Mouse (Mus musculus) CH12.LX (cell line): ENCODE data around the gene Lysmd1. TPM values are rescaled to one million over a fixed set of nuclear protein-coding genes. Genes with fewer than 3 reads are reported as not detected.

ENCODE experiments used
- DNase-seq: peaks from one replicate; pipeline ENCODE4 v3.0.0-alpha.2; 2013; ENCODE audit errors: extremely low read depth
- H3K27ac ChIP-seq: 2 replicates; pipeline ENCODE4 v1.5.1; 2012; ENCODE audit warnings: low read depth, mild to moderate bottlenecking, control low read depth, moderate library complexity; ENCODE audit not compliant: insufficient read depth
- H3K27me3 ChIP-seq: replicated peaks from 2 replicates; pipeline ENCODE3; 2012; ENCODE audit warnings: inconsistent platforms
- H3K36me3 ChIP-seq, 2 experiments: replicated peaks in 1 of 2; 2 replicates each; pipeline versions ENCODE3 to v1.6.1; 2012; ENCODE audit warnings: inconsistent platforms in 1 of 2, low read length in 1 of 2, mild to moderate bottlenecking in 1 of 2, mixed read lengths in 1 of 2, moderate library complexity in 1 of 2; ENCODE audit not compliant: control insufficient read depth in 1 of 2, insufficient read depth in 1 of 2
- H3K4me1 ChIP-seq, 2 experiments: 2 replicates each; pipeline ENCODE4 v1.6.1; 2012; ENCODE audit warnings: inconsistent platforms in 1 of 2, moderate library complexity in 1 of 2; ENCODE audit not compliant: insufficient read depth in 2 of 2, control insufficient read depth in 1 of 2
- H3K4me2 ChIP-seq: 2 replicates; pipeline ENCODE4 v1.6.1; 2012; ENCODE audit warnings: low read depth, mild to moderate bottlenecking, control low read depth; ENCODE audit not compliant: poor library complexity, insufficient read depth, severe bottlenecking
- H3K4me3 ChIP-seq, 3 experiments: fragments of 150-350 bp in 1 of 3; sonication (generic) in 1 of 3; replicated peaks in 1 of 3; 2 replicates each; pipeline versions ENCODE3 to v1.5.1; 2011 to 2012; ENCODE audit warnings: low read depth in 2 of 3, low read length in 2 of 3, mild to moderate bottlenecking in 2 of 3, moderate library complexity in 2 of 3, control low read depth in 1 of 3, improper control_type of control experiment in 1 of 3, inconsistent platforms in 1 of 3, mixed read lengths in 1 of 3; ENCODE audit not compliant: poor library complexity in 1 of 3
- H3K79me2 ChIP-seq: replicated peaks from 2 replicates; pipeline ENCODE4 v1.6.1; 2012; ENCODE audit warnings: mild to moderate bottlenecking, moderate library complexity; ENCODE audit not compliant: control insufficient read depth, poor library complexity, insufficient read depth, severe bottlenecking; ENCODE audit errors: extremely low read depth
- H3K9ac ChIP-seq: 2 replicates; pipeline ENCODE4 v1.6.1; 2012; ENCODE audit warnings: low read depth, mild to moderate bottlenecking, control low read depth, moderate library complexity; ENCODE audit not compliant: insufficient read depth
- H3K9me3 ChIP-seq: replicated peaks from 2 replicates; pipeline ENCODE3; 2012; ENCODE audit warnings: low read length, inconsistent platforms, mixed read lengths
- BHLHE40 ChIP-seq: IDR thresholded peaks from 2 replicates; pipeline ENCODE4 v1.6.1; 2011; ENCODE audit warnings: mild to moderate bottlenecking, low read depth, low read length, improper control_type of control experiment
- CHD1 ChIP-seq: IDR thresholded peaks from 2 replicates; pipeline ENCODE4 v1.6.1; 2012; ENCODE audit warnings: low read depth, low read length, improper control_type of control experiment, inconsistent platforms
- CHD2 ChIP-seq: IDR thresholded peaks from 2 replicates; pipeline ENCODE4 v1.6.1; 2011; ENCODE audit warnings: low read length, improper control_type of control experiment
- CTCF ChIP-seq, 2 experiments: IDR thresholded peaks in 1 of 2; conservative IDR thresholded peaks in 1 of 2; 2 replicates each; pipeline ENCODE4 v1.5.1; 2011 to 2012; ENCODE audit warnings: low read depth in 2 of 2, low read length in 2 of 2, improper control_type of control experiment in 1 of 2, inconsistent platforms in 1 of 2, mild to moderate bottlenecking in 1 of 2, moderate library complexity in 1 of 2
- E2F4 ChIP-seq: IDR thresholded peaks from 2 replicates; pipeline ENCODE4 v1.6.1; 2011; ENCODE audit warnings: low read depth, low read length, improper control_type of control experiment; ENCODE audit not compliant: insufficient replicate concordance
- ELF1 ChIP-seq: IDR thresholded peaks from 2 replicates; pipeline ENCODE4 v1.6.1; 2014; ENCODE audit warnings: low read depth, mild to moderate bottlenecking, inconsistent platforms, low read length, improper control_type of control experiment
- EP300 ChIP-seq: IDR thresholded peaks from 2 replicates; pipeline ENCODE4 v1.6.1; 2011; ENCODE audit warnings: low read length, improper control_type of control experiment
- ETS1 ChIP-seq: conservative IDR thresholded peaks from 2 replicates; pipeline ENCODE4 v1.6.1; 2012; ENCODE audit warnings: low read depth, mild to moderate bottlenecking, inconsistent platforms, low read length, improper control_type of control experiment, moderate library complexity
- GABPA ChIP-seq: IDR thresholded peaks from 2 replicates; pipeline ENCODE4 v1.6.1; 2012; ENCODE audit warnings: low read depth, low read length, improper control_type of control experiment, inconsistent platforms; ENCODE audit not compliant: insufficient replicate concordance
- HCFC1 ChIP-seq: IDR thresholded peaks from 2 replicates; pipeline ENCODE4 v1.6.1; 2012; ENCODE audit warnings: low read depth, mild to moderate bottlenecking, inconsistent platforms, low read length, improper control_type of control experiment
- IRF4 ChIP-seq: IDR thresholded peaks from 2 replicates; pipeline ENCODE4 v1.6.1; 2014; ENCODE audit warnings: low read depth, mild to moderate bottlenecking, inconsistent platforms, low read length, improper control_type of control experiment
- JUN ChIP-seq: IDR thresholded peaks from 2 replicates; pipeline ENCODE4 v1.6.1; 2011; ENCODE audit warnings: low read depth, mild to moderate bottlenecking, low read length, improper control_type of control experiment, moderate library complexity; ENCODE audit not compliant: insufficient read depth
- JUND ChIP-seq: conservative IDR thresholded peaks from 2 replicates; pipeline ENCODE4 v1.6.1; 2011; ENCODE audit warnings: low read depth, low read length, improper control_type of control experiment
- KAT2A ChIP-seq: IDR thresholded peaks from 2 replicates; pipeline ENCODE4 v1.6.1; 2012; ENCODE audit warnings: low read length, improper control_type of control experiment, inconsistent platforms; ENCODE audit not compliant: insufficient replicate concordance
- MAFK ChIP-seq: IDR thresholded peaks from 2 replicates; pipeline ENCODE4 v1.6.1; 2011; ENCODE audit warnings: low read length, improper control_type of control experiment; ENCODE audit not compliant: insufficient replicate concordance
- MAX ChIP-seq: IDR thresholded peaks from 2 replicates; pipeline ENCODE4 v1.6.1; 2011; ENCODE audit warnings: low read length, improper control_type of control experiment
- MAZ ChIP-seq: IDR thresholded peaks from 2 replicates; pipeline ENCODE4 v1.6.1; 2012; ENCODE audit warnings: low read depth, mild to moderate bottlenecking, inconsistent platforms, low read length, improper control_type of control experiment, moderate library complexity
- MEF2A ChIP-seq: IDR thresholded peaks from 2 replicates; pipeline ENCODE4 v1.6.1; 2014; ENCODE audit warnings: low read depth, mild to moderate bottlenecking, inconsistent platforms, low read length, improper control_type of control experiment, borderline replicate concordance
- MXI1 ChIP-seq: IDR thresholded peaks from 2 replicates; pipeline ENCODE4 v1.6.1; 2011; ENCODE audit warnings: mild to moderate bottlenecking, low read depth, low read length, improper control_type of control experiment
- MYC ChIP-seq: IDR thresholded peaks from 2 replicates; pipeline ENCODE4 v1.6.1; 2011; ENCODE audit warnings: low read depth, mild to moderate bottlenecking, improper control_type of control experiment, low read length
- NELFE ChIP-seq: IDR thresholded peaks from 2 replicates; pipeline ENCODE4 v1.6.1; 2011; ENCODE audit warnings: low read depth, low read length, improper control_type of control experiment
- NRF1 ChIP-seq: IDR thresholded peaks from 2 replicates; pipeline ENCODE4 v1.6.1; 2014; ENCODE audit warnings: low read depth, mild to moderate bottlenecking, inconsistent platforms, low read length, improper control_type of control experiment, moderate library complexity
- PAX5 ChIP-seq: IDR thresholded peaks from 2 replicates; pipeline ENCODE4 v1.6.1; 2012; ENCODE audit warnings: low read length, inconsistent platforms, mixed read lengths
- POLR2A ChIP-seq: IDR thresholded peaks from 2 replicates; pipeline ENCODE4 v1.6.1; 2011; ENCODE audit warnings: low read depth, mild to moderate bottlenecking, improper control_type of control experiment, low read length
- POLR2AphosphoS2 ChIP-seq: IDR thresholded peaks from 2 replicates; pipeline ENCODE4 v1.6.1; 2011; ENCODE audit warnings: low read depth, low read length, improper control_type of control experiment
- RAD21 ChIP-seq: IDR thresholded peaks from 2 replicates; pipeline ENCODE4 v1.6.1; 2011; ENCODE audit warnings: low read depth, mild to moderate bottlenecking, low read length, improper control_type of control experiment, moderate library complexity
- RCOR1 ChIP-seq: conservative IDR thresholded peaks from 2 replicates; pipeline ENCODE4 v1.6.1; 2012; ENCODE audit warnings: low read depth, mild to moderate bottlenecking, inconsistent platforms, low read length, improper control_type of control experiment
- SIN3A ChIP-seq: IDR thresholded peaks from 2 replicates; pipeline ENCODE4 v1.6.1; 2012; ENCODE audit warnings: low read length, improper control_type of control experiment, inconsistent platforms
- SMC3 ChIP-seq: IDR thresholded peaks from 2 replicates; pipeline ENCODE4 v1.6.1; 2011; ENCODE audit warnings: low read depth, low read length, improper control_type of control experiment
- TBP ChIP-seq: conservative IDR thresholded peaks from 2 replicates; pipeline ENCODE4 v1.6.1; 2011; ENCODE audit warnings: low read depth, low read length, improper control_type of control experiment
- TCF12 ChIP-seq: IDR thresholded peaks from 2 replicates; pipeline ENCODE4 v1.6.1; 2014; ENCODE audit warnings: low read depth, mild to moderate bottlenecking, inconsistent platforms, low read length, improper control_type of control experiment
- UBTF ChIP-seq: IDR thresholded peaks from 2 replicates; pipeline ENCODE4 v1.6.1; 2012; ENCODE audit warnings: low read depth, mild to moderate bottlenecking, inconsistent platforms, low read length, improper control_type of control experiment, moderate library complexity
- USF1 ChIP-seq: IDR thresholded peaks from 2 replicates; pipeline ENCODE4 v1.6.1; 2014; ENCODE audit warnings: low read depth, mild to moderate bottlenecking, inconsistent platforms, low read length, improper control_type of control experiment
- USF2 ChIP-seq: conservative IDR thresholded peaks from 2 replicates; pipeline ENCODE4 v1.6.1; 2011; ENCODE audit warnings: low read depth, low read length, improper control_type of control experiment
- ZC3H11A ChIP-seq: IDR thresholded peaks from 2 replicates; pipeline ENCODE4 v1.6.1; 2012; ENCODE audit warnings: low read depth, mild to moderate bottlenecking, inconsistent platforms, low read length, improper control_type of control experiment
- ZKSCAN1 ChIP-seq: IDR thresholded peaks from 2 replicates; pipeline ENCODE4 v1.6.1; 2012; ENCODE audit warnings: low read depth, inconsistent platforms, low read length, improper control_type of control experiment, borderline replicate concordance
- ZMIZ1 ChIP-seq: IDR thresholded peaks from 2 replicates; pipeline ENCODE4 v1.6.1; 2012; ENCODE audit warnings: low read depth, mild to moderate bottlenecking, inconsistent platforms, low read length, improper control_type of control experiment
- ZNF384 ChIP-seq: IDR thresholded peaks from 2 replicates; pipeline ENCODE4 v1.6.1; 2012; ENCODE audit warnings: low read depth, low read length, improper control_type of control experiment, inconsistent platforms
- dilution Hi-C: fragments of 300-500 bp; cut with MboI; formaldehyde crosslinking; loops from 2 replicates; pipeline ENCODE4 v1.14.3; 2020; ENCODE audit warnings: low sequenced_read_pairs; ENCODE audit not compliant: extremely low pct_unique_long_range_greater_than_20kb, extremely low pct_ligation_motif_present
- in situ Hi-C: fragments of 300-500 bp; cut with MboI; formaldehyde crosslinking; loops from 3 replicates; pipeline ENCODE4 v1.14.3; 2019; ENCODE audit warnings: low sequenced_read_pairs, low pct_ligation_motif_present, low pct_unique_long_range_greater_than_20kb, mixed read lengths
- polyA plus RNA-seq: library from polyadenylated mRNA; unstranded; fragments of >175 nt; gene quantifications from 2 replicates; pipeline ENCODE4 v1.2.1, GENCODE M21; 2012; ENCODE audit warnings: low read depth; ENCODE audit not compliant: insufficient read length
- total RNA-seq, 2 experiments: library from RNA; depleted of rRNA; stranded (reverse); fragments of 300-350 nt in 1 of 2; fragments of >200 nt in 1 of 2; gene quantifications; 2 replicates each; pipeline ENCODE4 v1.2.3; 2012 to 2014

The Lysmd1 gene
- total and polyA plus RNA-seq, 3 experiments, result 8.1 to 13.6 (median 11.6) TPM

DNA sequence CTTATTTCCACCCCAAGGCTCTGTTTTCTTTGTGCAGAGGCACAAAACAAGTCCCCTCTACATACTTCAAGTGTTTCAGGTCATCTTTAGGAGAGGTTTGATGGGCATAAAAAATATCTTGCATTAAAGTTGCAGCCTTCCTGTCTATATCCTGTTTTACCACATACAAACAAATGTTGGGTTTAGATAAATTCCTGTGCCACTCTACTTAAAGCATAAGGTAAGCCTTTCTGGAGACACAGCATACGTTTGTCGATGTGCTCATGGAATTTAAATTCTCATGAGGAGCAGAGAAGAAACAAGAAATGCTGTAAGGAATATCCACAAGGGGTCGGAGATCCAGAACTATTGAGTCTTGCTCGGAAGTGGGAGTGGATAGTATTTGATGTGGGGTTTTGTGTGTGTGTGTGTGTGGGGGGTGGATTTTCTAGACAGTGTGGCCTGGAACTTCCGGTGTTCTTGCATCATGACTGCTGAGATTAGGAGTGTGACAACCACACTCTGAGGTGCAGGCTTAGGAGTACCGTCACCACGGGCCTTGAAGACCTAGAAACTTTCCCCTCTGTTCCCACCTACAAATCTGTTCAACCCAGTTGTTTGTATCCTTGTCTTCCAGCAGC, 1.7 kb downstream of the Lysmd1 start:
- dilution Hi-C loops, result no loop called here
- H3K9ac ChIP-seq, result peak overlapping the region; percentile 81
- DNase-seq, result peak; percentile 77
- H3K9me3 ChIP-seq, result peaks cover 3% of the 10 kb centered on the region
- peaks cover 22 to 37% of the 10 kb centered on the region in 2 experiments for H3K36me3 ChIP-seq
- peaks cover 18 to 37% of the 10 kb centered on the region in 2 experiments for H3K4me1 ChIP-seq
- H3K27me3 ChIP-seq, result no peaks in the 10 kb centered on the region
- H3K79me2 ChIP-seq, result peaks cover 16% of the 10 kb centered on the region
- H3K4me2 ChIP-seq, result peak overlapping the region; percentile 97
- TF ChIP-seq KAT2A (0 out of 2 replicates have a peak, but pooled peaks have one; percentile 52), JUN (no peak), MAZ (peak; percentile 72; the same call in 1 of the 2 replicates), MAX (peak; percentile 83), RCOR1 (no peak), TCF12 (peak; percentile 65), ZC3H11A (no peak), MYC (peak; percentile 93), RAD21 (no peak), IRF4 (peak; percentile 63), MAFK (no peak), BHLHE40 (peak; percentile 58; the same call in 1 of the 2 replicates), MXI1 (no peak; the same call in 1 of the 2 replicates), HCFC1 (peak; percentile 64; the same call in 1 of the 2 replicates), ZKSCAN1 (no peak), UBTF (no peak), PAX5 (no peak), ETS1 (peak; percentile 50), USF1 (no peak), NELFE (peak; percentile 62), USF2 (no peak), POLR2A (peak; percentile 56), GABPA (no peak), TBP (peak; percentile 77; the same call in 1 of the 2 replicates), ZMIZ1 (peak; percentile 81; the same call in 1 of the 2 replicates), NRF1 (0 out of 2 replicates have a peak, but pooled peaks have one; percentile 22), EP300 (peak; percentile 50; the same call in 1 of the 2 replicates), SMC3 (no peak), CHD1 (no peak; the same call in 1 of the 2 replicates), E2F4 (0 out of 2 replicates have a peak, but pooled peaks have one; percentile 24), JUND (no peak), MEF2A (0 out of 2 replicates have a peak, but pooled peaks have one; percentile 49), POLR2AphosphoS2 (peak; percentile 34; the same call in 1 of the 2 replicates), CHD2 (peak; percentile 29; the same call in 1 of the 2 replicates), ELF1 (peak; percentile 78), CTCF (conservative IDR thresholded peaks at IDR 0.05 in 1 of 2, IDR thresholded peaks at IDR 0.05 in 1 of 2; ENCODE audit: low read depth in 2 of 2, low read length in 2 of 2) (no peak), ZNF384 (0 out of 2 replicates have a peak, but pooled peaks have one; percentile 7), SIN3A (peak; percentile 84)
- in situ Hi-C loops, result no loop called here
- H3K4me3 ChIP-seq, result peak overlapping the region; percentile 50 to 64 (median 54)
- peak overlapping the region; percentile 65 for H3K27ac ChIP-seq
